Mouse (Mus musculus) cerebellum, adult 2 months (tissue): ENCODE measurements around the gene Frmd4a. TPM values are rescaled to one million over a fixed set of nuclear protein-coding genes. Genes with fewer than 3 reads are reported as not detected.

Source experiments
- DNase-seq, 2 experiments: peaks; one replicate each; pipeline ENCODE4 v3.0.0; 2021
- H3K27ac ChIP-seq: fragments of 200-500 bp; 2 replicates; pipeline ENCODE4 v1.5.1; 2012; ENCODE audit warnings: low read length, control low read depth, inconsistent platforms; ENCODE audit not compliant: insufficient read depth
- H3K27me3 ChIP-seq: fragments of 200-500 bp; 2 replicates; pipeline ENCODE4 v1.6.1; 2012; ENCODE audit warnings: inconsistent platforms, mild to moderate bottlenecking, low read length, moderate library complexity; ENCODE audit not compliant: control insufficient read depth, insufficient read depth
- H3K4me1 ChIP-seq: fragments of 200-500 bp; 2 replicates; pipeline ENCODE4 v1.6.1; 2011; ENCODE audit warnings: low read length; ENCODE audit not compliant: control insufficient read depth, insufficient read depth
- H3K4me3 ChIP-seq: fragments of 200-500 bp; replicated peaks from 2 replicates; pipeline ENCODE3; 2011; ENCODE audit warnings: mild to moderate bottlenecking, low read depth, low read length, control low read depth; ENCODE audit not compliant: insufficient read depth
- CTCF ChIP-seq: fragments of 200-500 bp; IDR thresholded peaks from 2 replicates; pipeline ENCODE4 v1.5.1; 2011; ENCODE audit warnings: low read depth, mild to moderate bottlenecking, control low read depth, low read length, moderate library complexity, borderline replicate concordance; ENCODE audit not compliant: insufficient read depth
- POLR2A ChIP-seq: fragments of 200-500 bp; IDR thresholded peaks from 2 replicates; pipeline ENCODE4 v1.6.1; 2011; ENCODE audit warnings: low read length, control low read depth, borderline replicate concordance; ENCODE audit not compliant: insufficient read depth
- WGBS: fragments of 180-500 bp; shearing (Covaris S2); methylation state at CpG from one replicate; pipeline ENCODE4 v1.1.7; 2018; 5-methylcytosine and 5-hydroxymethylcytosine counted together
- polyA plus RNA-seq: library from polyadenylated mRNA; depleted of rRNA; stranded (reverse); fragments of >200 nt; gene quantifications from 2 replicates; pipeline ENCODE4 v1.2.3, GENCODE M21; 2012

Gene Frmd4a
- polyA plus RNA-seq, 1 experiment: 33.6 TPM

DNA sequence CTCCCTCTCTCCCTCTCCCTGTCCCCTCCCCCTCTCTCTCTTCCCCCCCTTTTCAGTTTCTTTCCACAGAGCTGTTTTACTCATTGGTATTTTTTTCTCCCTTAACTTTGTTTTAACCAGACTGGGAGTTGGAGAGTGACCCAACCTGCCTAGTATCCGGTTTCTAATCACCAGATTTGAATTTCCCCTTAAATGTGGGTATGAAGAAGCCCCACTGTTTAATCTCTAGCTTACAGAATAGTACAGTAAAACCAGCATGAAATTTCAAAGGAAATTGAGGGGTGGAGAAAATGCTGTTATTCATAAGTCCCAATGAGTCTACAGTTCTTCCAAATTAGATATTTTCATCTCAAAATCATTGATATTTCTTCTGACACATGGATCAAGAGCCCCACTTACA is 545.8 kb downstream of the Frmd4a start:
- Histone ChIP-seq H3K4me3 (no peak overlapping the region), H3K27me3 (no peaks in the 10 kb centered on the region), H3K27ac (no peak overlapping the region), H3K4me1 (peaks cover 3% of the 10 kb centered on the region; the same call in 1 of the 2 replicates)
- TF ChIP-seq CTCF (no peak), POLR2A (no peak)
- DNase-seq: no peak
- WGBS: 77% methylated on average over 1 of the region's 1 CpGs

DNA sequence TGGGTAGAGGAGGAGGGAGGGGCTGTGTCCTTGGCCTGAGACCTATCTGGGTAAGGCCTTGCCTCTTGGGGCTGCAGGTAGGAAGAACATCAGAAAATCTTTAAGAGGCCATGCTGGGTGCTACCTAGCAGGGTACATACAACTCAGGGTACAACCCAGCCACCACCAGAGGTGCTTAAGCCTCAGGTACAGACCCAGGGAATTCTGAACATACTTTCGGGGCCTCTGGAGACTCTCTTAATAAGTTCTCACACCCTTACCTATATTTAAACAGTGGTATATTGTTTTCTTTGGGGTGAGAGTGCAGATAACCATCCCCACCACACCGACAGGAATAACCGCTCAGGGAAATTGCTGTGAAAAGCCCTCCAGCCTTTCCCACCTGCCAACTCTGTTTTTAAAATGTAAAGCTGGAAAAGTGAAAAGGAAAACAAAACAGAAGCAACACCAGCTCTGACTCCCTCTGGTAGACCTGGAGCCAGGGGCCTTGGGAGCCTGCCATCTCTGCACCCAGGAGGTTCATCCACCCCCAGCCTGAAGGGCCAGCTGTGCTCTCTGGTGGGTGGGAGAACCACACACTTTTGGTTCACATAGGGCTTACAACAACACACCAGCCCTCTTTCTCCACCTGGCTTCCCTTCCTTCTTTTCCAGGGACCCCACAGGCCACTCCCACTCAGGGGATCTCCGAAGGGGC is 548.9 kb downstream of the Frmd4a start:
- Histone ChIP-seq H3K4me3 (no peak overlapping the region), H3K27me3 (no peaks in the 10 kb centered on the region), H3K27ac (no peak overlapping the region), H3K4me1 (no peaks in the 10 kb centered on the region)
- no peak for TF ChIP-seq CTCF
- TF ChIP-seq POLR2A: no peak
- 95% methylated on average over 4 of the region's 4 CpGs for WGBS
- no peak for DNase-seq

DNA sequence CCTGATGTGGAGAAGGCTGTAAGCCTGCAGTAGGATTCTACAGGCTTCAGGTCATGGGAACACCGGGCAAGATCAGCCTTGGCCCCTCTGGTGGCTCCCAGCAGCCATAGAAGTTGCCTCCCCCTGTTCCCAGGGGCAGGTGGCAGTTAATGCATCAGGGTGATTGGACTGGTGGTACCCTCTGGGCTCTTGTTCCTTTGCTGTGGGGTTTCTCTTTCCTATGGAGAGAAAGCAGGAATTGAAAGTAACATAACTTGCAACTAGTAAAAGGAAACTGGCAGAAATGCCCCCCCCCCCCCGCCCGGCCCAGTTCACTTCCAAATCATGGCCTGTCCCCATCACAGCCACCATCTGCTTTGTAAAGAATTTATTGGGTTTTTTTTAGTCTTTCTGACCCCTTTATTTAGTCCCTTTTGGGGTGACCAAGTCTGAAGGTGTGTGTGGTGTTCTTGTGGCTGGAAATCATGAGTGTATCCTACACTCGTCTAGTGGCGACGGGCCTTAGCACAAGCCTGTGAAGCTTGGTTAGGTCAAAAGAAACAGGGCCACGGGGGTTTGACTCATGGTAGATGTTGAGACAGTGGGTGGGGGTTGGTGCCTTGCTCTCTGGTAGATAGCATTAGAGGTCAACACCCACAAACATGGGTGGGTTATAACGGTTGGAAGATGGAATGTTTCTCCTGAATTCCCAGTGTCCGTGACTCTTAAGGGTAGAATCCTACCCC is 549.6 kb downstream of the Frmd4a start:
- DNase-seq: no peak
- H3K27ac ChIP-seq: no peak overlapping the region
- TF ChIP-seq CTCF (no peak), POLR2A (no peak)
- H3K4me1 ChIP-seq: no peaks in the 10 kb centered on the region
- H3K4me3 ChIP-seq: no peak overlapping the region
- WGBS: 96% methylated on average over 9 of the region's 9 CpGs
- no peaks in the 10 kb centered on the region for H3K27me3 ChIP-seq

DNA sequence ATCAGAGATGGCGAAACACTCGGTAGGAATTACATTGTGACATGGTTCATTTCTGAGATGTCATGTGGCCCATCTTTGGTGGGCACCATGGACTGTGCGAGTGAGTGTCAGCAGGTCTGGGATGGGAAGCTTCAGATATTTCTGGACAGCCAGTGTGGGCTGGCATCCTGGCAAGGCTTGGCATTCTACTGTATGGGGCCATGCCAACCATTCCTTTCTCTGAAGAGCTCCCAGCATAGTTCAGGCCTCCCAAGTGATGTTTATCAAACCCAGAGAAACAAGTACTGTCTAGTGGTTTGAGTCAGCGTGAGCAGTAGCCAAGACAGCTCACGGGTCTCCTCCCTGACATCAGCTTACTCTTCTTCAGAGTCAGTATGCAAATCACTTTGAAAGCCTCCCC is 551.5 kb downstream of the Frmd4a start:
- H3K27ac ChIP-seq: no peak overlapping the region
- DNase-seq: peak; percentile 46 to 52

DNA sequence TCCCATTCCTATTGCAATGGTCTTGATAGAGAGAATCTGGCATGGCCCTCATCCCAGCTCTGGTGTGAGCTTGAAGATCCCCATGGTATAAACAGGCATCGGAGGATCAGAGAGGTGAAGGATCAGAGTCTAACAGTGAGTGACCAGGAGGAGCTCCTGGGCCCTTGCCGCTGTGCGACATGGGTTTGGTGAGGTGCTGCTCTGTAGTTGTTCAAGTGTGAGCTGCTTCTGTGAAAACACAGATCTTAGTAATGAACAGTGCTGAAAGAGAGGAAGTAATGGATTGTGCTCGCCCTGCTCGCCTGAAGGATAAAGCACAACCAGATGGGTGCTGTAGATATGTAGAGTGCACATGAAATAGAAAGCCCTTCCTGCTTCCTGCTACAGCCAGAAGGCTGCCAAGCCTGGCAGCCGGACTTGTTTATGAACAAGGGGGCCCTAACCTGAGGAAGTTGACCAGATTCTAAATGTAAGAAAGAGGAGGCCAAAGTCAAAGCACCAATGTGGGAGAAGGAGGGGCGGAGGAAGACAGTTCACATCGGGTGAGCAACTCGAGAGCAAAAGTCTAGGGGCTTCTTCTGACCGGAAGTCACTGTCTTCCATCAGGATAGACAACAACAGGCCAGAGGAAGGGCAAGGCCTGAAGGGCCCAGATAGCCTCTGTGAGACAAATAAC is 552.8 kb downstream of the Frmd4a start:
- WGBS: 82% methylated on average over 10 of the region's 10 CpGs
- DNase-seq: no peak

More for the DNA sequence above, 551.5 kb downstream of the Frmd4a start:
- Histone ChIP-seq H3K27me3 (no peaks in the 10 kb centered on the region), H3K4me1 (no peaks in the 10 kb centered on the region; the same call in 1 of the 2 replicates), H3K4me3 (no peak overlapping the region)
- TF ChIP-seq CTCF (no peak), POLR2A (no peak)
- 42% methylated on average over 5 of the region's 5 CpGs for WGBS

DNA sequence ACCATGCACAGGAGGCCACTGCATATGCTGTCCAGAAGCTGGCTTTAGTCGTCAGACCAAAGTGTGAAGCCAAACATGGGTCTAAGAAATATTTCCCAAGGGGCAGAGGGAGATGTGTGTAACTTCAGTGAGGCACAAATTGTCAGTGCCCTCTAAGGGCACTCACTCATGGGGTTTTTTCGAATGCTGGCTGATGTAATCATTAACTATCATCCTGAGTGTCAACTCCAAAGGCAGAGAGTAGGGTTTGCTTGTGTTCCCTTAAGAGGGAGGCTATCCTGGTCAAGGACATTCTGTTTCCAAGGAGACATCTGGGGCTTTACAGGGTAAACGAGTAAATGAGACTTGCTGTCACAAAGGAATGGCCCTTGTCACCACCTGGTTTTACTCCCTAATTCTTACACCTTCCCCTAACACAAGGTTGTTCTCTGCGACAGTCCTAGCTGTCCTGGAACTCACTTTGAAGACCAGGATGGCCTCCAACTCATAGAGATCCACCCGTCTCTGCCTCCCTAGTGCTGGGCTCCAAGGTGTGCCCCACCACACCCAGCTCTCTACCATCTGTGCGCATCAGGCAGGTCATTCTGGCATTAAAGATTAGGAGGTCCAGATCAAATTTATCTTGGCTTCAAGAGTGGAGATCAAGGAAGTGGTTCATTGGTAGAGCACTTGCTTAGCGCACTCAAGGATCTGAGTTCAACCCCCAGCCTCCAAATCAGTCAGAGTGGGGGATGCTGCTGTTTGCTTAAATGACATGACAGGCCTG is 555.2 kb downstream of the Frmd4a start:
- no peak overlapping the region for H3K27ac ChIP-seq
- H3K4me3 ChIP-seq: no peak overlapping the region
- TF ChIP-seq CTCF (no peak), POLR2A (no peak)
- WGBS: 78% methylated on average over 7 of the region's 7 CpGs
- no peak for DNase-seq
- H3K4me1 ChIP-seq: no peaks in the 10 kb centered on the region; the same call in 1 of the 2 replicates
- no peaks in the 10 kb centered on the region for H3K27me3 ChIP-seq

More for the DNA sequence above, 552.8 kb downstream of the Frmd4a start:
- Histone ChIP-seq H3K4me3 (no peak overlapping the region), H3K27me3 (no peaks in the 10 kb centered on the region), H3K4me1 (no peaks in the 10 kb centered on the region; the same call in 1 of the 2 replicates), H3K27ac (no peak overlapping the region)
- TF ChIP-seq POLR2A (no peak), CTCF (no peak)

DNA sequence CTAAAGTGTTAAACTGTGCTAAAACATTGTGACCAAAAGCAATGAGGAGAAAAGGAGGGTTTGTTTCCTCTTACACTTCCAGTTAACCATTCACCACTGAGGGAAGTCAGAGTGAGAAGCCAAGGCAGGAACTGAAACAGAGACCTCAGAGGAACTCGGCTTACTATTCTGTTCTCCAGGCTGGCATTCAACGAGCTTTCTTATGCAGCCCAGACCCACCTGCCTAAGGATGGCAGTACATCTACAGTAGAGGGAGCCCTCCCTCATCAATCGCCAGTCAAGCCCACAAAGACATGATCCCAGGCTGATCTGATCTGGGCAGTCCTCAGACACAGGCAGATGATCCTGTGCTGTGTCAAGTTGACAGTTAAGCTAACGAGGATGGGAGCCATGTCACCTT is 555.9 kb downstream of the Frmd4a start:
- no peaks in the 10 kb centered on the region for H3K27me3 ChIP-seq
- TF ChIP-seq CTCF: no peak
- TF ChIP-seq POLR2A: no peak
- 64% methylated on average over 4 of the region's 4 CpGs for WGBS
- H3K4me1 ChIP-seq: no peaks in the 10 kb centered on the region; the same call in 1 of the 2 replicates
- no peak for DNase-seq
- H3K27ac ChIP-seq: no peak overlapping the region
- no peak overlapping the region for H3K4me3 ChIP-seq
